Mouse (Mus musculus): ENCODE measurements around the gene Pkp3. TPM values are rescaled to one million over a fixed set of nuclear protein-coding genes. Genes with fewer than 3 reads are reported as not detected.

The Pkp3 gene
- polyA plus RNA-seq, 1 experiment from 2014 or later, result 3.4 TPM

DNA sequence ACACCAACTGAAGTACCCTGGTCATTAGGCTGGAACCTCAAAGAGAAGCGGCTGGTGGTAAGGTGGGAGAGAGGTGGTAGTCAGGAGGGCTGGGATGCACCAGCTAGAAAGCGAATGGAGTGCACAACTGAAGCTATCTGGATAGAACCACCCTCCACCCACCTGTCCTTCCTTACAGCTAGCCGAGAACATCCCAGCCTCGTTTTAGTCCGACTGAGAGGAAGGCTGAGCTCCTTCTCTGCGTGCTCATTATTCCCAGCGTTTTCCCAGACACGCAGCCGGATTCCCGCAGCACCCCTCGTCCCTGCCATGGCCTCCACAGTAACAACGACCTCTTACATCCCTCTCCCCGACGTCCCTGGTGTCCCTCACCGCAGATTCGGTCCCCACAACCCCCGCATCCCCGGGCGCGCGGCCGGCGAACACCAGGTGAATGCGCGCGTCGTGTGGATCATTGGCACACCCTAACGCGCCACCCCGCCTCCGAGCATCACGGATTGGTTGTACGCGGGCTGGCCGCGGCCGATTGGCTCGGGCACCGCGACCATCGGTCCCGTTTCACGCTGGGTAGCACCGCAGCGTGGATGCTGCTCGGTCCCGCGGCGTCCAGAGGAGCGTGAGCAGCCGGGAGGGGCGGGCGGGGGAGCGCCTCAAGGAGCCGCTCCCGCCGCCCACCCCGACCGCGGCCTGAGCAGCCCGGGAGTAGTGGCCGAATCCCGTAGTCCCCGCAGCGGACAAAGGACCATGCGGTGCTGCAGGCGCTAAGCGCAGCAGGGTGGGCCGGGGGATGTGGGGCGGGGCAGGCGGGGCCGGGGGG, 17.4 kb upstream of the Pkp3 start, which contains the start of gene B4galnt4:
Gene B4galnt4, plus strand, starts transcription at position 679 of the 817 bp plus-strand sequence.
- Histone ChIP-seq H3K9me3 (no peaks in the 10 kb centered on the region), H3K4me3 (peak within 1 kb of the TSS; percentile 72), H3K36me3 (no peaks in the 10 kb centered on the region), H3K27me3 (ENCODE audit: insufficient read depth, poor library complexity, severe bottlenecking) (peaks cover 79% of the 10 kb centered on the region), H3K27ac (peak within 1 kb of the TSS; percentile 85), H3K4me1 (peaks cover 16% of the 10 kb centered on the region)
- DNase-seq (ENCODE audit: low spot score), result no peak
- WGBS, result 1% methylated on average over 71 of the region's 72 CpGs

DNA sequence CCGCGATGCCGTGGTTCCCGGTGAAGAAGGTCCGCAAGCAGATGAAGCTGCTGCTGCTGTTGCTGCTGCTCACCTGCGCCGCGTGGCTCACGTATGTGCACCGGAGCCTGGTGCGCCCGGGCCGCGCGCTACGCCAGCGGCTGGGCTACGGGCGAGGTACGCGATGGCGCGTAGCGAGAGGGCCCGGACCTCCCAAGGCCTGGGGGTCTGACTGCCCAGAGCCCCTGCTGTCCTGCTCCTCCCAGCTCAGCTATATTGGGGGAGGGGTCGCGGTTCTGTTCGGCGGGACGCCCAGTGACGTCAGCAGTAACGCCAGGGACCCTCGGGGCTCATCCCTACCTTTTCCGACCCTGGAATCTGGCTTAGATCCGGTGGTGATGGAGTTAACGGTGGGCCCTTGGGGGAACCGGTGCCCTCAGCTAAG, 16.7 kb upstream of the Pkp3 start:
- no peak for DNase-seq (ENCODE audit: low spot score)
- WGBS, result under 1% methylated on average over 37 of the region's 37 CpGs
- Histone ChIP-seq H3K4me1 (peaks cover 16% of the 10 kb centered on the region), H3K36me3 (no peaks in the 10 kb centered on the region), H3K4me3 (peak overlapping the region; percentile 72), H3K9me3 (no peaks in the 10 kb centered on the region), H3K27me3 (ENCODE audit: insufficient read depth, poor library complexity, severe bottlenecking) (peaks cover 86% of the 10 kb centered on the region), H3K27ac (peak overlapping the region; percentile 85)

DNA sequence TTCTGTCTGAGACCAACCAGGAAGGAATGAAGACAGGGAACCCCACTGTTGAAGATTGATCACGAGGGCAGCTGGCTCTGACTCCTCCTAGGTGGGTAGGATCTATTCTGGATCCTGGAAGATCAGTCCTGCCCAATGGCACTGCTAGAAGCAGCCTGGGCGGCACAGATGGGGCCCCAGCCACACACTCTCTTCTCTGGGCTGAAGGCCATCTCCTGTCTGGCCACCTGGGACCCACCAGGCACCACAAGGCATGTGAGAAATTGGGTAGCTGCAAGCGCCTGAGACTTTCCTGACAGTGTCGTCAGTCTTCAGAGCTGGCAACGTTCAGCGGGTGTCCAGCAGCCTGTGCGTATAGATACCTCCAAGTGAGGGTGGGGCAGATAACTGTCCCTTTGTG, 15.5 kb upstream of the Pkp3 start:
- no peak overlapping the region for H3K4me3 ChIP-seq
- WGBS, result 69% methylated on average over 7 of the region's 7 CpGs
- no peaks in the 10 kb centered on the region for H3K9me3 ChIP-seq
- peaks cover 16% of the 10 kb centered on the region for H3K4me1 ChIP-seq
- DNase-seq (ENCODE audit: low spot score), result no peak
- peaks cover 94% of the 10 kb centered on the region for H3K27me3 ChIP-seq (ENCODE audit: insufficient read depth, poor library complexity, severe bottlenecking)
- no peaks in the 10 kb centered on the region; the same call in 1 of the 2 replicates for H3K36me3 ChIP-seq
- no peak overlapping the region for H3K27ac ChIP-seq

DNA sequence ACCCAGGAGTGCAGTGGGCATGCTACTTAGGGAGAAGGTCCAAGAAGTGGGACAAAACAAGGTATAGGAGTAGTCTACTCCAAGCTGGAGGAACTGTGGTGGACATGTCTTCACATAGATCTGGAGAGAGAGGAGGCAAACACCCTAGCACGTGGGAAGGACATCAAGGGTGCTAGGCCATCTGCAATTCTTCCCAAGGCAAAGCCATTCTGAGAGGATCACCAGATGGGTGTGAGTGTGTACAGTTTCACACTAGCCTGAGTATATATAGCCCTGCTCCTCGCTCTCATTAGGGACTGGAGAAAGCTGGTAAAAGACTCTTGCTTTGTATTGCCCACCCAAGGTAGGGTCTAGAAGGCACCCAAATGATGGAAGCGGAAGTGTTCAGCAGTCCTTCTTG, 14.7 kb upstream of the Pkp3 start:
- H3K27me3 ChIP-seq (ENCODE audit: insufficient read depth, poor library complexity, severe bottlenecking), result peaks cover 99% of the 10 kb centered on the region
- no peak overlapping the region for H3K27ac ChIP-seq
- no peak overlapping the region for H3K4me3 ChIP-seq
- WGBS, result 85% methylated on average over 3 of the region's 3 CpGs
- H3K36me3 ChIP-seq, result no peaks in the 10 kb centered on the region; the same call in 1 of the 2 replicates
- DNase-seq (ENCODE audit: low spot score), result no peak
- H3K9me3 ChIP-seq, result no peaks in the 10 kb centered on the region
- peaks cover 16% of the 10 kb centered on the region for H3K4me1 ChIP-seq

DNA sequence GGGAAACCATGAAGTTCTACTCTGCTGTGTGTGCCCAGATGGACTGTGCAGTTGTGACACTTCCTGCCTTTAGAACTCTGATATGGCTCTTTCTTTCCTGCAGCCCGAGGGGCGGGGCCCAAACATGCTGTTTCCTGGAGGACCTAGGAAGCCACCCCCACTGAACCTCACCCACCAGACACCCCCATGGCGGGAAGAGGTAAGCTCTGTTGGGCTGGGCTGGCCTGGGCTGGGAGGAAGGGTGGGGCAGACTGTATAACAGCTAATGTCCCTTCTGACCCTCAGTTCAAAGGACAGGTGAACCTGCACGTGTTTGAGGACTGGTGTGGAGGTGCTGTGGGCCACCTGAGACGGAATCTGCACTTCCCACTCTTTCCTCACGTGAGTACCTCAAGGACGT, 13.8 kb upstream of the Pkp3 start:
- H3K4me3 ChIP-seq, result no peak overlapping the region
- peaks cover 99% of the 10 kb centered on the region for H3K27me3 ChIP-seq (ENCODE audit: insufficient read depth, poor library complexity, severe bottlenecking)
- 78% methylated on average over 7 of the region's 7 CpGs for WGBS
- H3K9me3 ChIP-seq, result no peaks in the 10 kb centered on the region
- H3K4me1 ChIP-seq, result peaks cover 16% of the 10 kb centered on the region
- no peaks in the 10 kb centered on the region; the same call in 1 of the 2 replicates for H3K36me3 ChIP-seq
- DNase-seq (ENCODE audit: low spot score), result no peak
- H3K27ac ChIP-seq, result no peak overlapping the region

DNA sequence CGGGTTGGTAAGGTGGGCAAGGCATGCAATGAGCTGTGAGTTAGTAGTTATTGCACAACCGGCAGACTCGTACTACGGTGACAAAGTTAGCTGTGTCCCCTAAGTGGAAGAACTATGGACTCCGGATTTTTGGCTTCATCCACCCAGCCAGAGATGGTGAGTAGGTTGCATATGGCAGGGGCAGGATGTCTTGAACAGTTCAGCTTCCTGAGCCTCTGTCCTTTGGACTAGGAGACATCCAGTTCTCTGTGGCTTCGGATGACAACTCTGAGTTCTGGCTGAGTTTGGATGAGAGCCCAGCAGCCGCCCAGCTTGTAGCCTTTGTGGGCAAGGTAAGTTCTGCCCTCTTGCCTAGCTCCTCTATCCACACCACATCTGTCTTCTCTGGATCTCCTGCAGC, 13.4 kb upstream of the Pkp3 start:
- Histone ChIP-seq H3K36me3 (no peaks in the 10 kb centered on the region; the same call in 1 of the 2 replicates), H3K27me3 (ENCODE audit: insufficient read depth, poor library complexity, severe bottlenecking) (peaks cover 97% of the 10 kb centered on the region), H3K27ac (no peak overlapping the region), H3K4me3 (no peak overlapping the region), H3K4me1 (peaks cover 16% of the 10 kb centered on the region), H3K9me3 (no peaks in the 10 kb centered on the region)
- DNase-seq (ENCODE audit: low spot score), result no peak
- 86% methylated on average over 7 of the region's 7 CpGs for WGBS

DNA sequence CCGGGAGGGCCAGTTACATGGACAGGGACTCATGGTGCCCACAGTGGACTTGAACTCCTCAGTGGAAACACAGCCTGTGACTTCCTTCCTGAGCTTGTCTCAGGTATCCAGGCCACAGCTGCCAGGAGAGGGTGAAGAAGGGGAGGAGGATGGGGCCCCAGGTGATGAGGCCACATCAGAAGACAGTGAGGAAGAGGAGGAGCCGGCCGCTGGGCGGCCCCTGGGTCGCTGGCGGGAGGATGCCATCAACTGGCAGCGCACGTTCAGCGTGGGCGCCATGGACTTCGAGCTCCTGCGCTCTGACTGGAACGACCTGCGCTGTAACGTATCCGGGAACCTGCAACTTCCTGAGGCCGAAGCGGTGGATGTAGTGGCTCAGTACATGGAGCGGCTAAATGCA, 9.7 kb upstream of the Pkp3 start:
- H3K4me1 ChIP-seq, result peaks cover 17% of the 10 kb centered on the region
- 60% methylated on average over 19 of the region's 19 CpGs for WGBS
- H3K4me3 ChIP-seq, result no peak overlapping the region
- DNase-seq (ENCODE audit: low spot score), result no peak
- peaks cover 92% of the 10 kb centered on the region for H3K27me3 ChIP-seq (ENCODE audit: insufficient read depth, poor library complexity, severe bottlenecking)
- H3K27ac ChIP-seq, result no peak overlapping the region
- no peaks in the 10 kb centered on the region for H3K9me3 ChIP-seq
- H3K36me3 ChIP-seq, result no peaks in the 10 kb centered on the region; the same call in 1 of the 2 replicates

DNA sequence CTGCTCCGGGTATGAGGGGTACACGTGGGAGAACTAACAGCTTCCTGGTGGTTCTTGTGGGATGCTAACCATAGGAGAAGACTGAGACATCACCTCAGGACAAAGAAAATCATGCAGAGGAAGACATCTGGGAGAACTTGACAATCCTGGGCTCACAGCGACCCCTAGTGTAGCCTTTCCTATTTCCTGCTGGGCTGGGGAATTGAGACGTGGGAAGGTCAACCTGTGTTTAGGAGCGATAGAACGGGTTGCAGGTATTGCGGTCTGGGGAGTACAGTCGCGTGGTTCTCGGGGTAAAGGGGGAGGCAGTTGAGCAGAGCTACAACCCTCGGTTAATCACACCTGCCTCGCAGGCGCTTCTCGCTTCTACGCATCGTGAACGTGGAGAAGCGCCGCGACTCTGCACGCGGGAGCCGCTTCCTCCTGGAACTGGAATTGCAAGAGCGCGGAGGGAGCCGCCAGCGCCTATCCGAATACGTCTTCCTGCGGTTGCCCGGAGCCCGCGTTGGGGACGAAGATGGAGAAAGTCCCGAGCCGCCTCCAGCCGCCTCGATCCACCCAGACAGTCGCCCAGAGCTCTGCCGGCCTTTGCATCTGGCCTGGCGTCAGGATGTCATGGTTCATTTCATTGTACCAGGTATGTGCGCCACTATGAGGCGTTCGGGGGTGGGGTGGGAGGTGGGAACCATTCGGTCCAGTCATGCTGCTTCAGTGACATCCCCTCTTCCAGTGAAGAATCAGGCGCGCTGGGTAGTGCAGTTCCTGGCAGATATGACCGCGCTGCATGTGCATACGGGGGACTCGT, 7.8 kb upstream of the Pkp3 start:
- Histone ChIP-seq H3K27ac (no peak overlapping the region), H3K36me3 (no peaks in the 10 kb centered on the region; the same call in 1 of the 2 replicates), H3K4me1 (peaks cover 17% of the 10 kb centered on the region), H3K4me3 (peak overlapping the region; percentile 54), H3K27me3 (ENCODE audit: insufficient read depth, poor library complexity, severe bottlenecking) (peaks cover 87% of the 10 kb centered on the region), H3K9me3 (no peaks in the 10 kb centered on the region)
- WGBS, result 2% methylated on average over 51 of the region's 51 CpGs
- no peak for DNase-seq (ENCODE audit: low spot score)

DNA sequence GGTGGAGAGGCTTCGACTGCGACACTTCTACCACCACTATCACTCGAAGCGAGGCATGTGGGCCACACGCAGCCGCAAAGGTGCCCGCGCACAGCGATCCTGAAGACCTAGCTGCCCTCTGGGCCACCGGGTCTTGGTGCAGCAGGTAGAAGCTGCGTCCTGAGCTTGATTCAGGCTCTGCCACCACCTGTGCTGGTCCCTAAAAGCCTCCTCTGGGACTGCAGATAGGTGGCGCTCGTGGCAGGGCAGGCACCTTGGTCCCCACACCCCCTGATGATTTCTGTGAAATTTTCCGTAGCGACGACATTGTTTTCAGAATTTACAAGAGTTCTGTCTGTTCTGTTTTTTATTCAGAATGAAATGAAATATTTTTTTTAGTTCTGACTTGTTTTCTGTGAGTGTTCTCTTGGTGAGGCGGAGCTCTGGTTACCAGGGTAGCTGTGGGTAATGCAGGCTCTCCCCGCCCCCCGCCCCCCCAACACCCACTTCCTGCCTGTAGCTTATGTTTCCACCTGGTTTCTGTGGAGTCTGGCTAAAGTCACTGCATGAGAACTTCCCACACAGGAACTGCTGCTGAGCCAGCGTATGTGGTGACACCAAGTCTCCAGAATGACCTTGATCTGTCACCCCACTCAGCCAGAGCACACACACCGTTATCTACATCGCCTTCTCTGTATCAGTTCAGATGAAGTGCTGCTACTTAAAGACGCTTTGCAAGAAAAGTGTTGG, 5.8 kb upstream of the Pkp3 start:
- Histone ChIP-seq H3K9me3 (no peaks in the 10 kb centered on the region), H3K27ac (no peak overlapping the region), H3K36me3 (no peaks in the 10 kb centered on the region; the same call in 1 of the 2 replicates), H3K27me3 (ENCODE audit: insufficient read depth, poor library complexity, severe bottlenecking) (peaks cover 87% of the 10 kb centered on the region), H3K4me3 (peak overlapping the region; percentile 19; the same call in 1 of the 2 replicates), H3K4me1 (peaks cover 17% of the 10 kb centered on the region)
- WGBS, result 21% methylated on average over 23 of the region's 23 CpGs
- no peak for DNase-seq (ENCODE audit: low spot score)

DNA sequence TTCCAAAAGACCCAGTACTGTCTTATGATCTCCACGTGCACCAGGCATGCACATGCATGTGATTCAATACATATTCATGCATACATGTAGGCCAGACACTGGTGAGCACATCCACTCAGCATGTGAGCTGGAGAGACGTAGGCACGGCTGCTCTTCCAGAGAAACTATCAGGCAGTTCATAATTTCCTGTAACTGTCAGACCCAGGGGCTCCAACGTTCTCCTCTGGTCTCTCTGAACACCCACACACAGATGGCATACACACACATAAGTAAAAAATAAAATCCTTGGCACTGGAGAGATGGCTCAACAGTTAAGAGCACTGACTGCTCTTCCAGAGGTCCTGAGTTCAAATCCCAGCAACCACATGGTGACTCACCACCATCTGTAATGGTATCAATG, 4.2 kb upstream of the Pkp3 start:
- WGBS, result 81% methylated on average over 4 of the region's 4 CpGs
- H3K27me3 ChIP-seq (ENCODE audit: insufficient read depth, poor library complexity, severe bottlenecking), result peaks cover 87% of the 10 kb centered on the region
- no peaks in the 10 kb centered on the region for H3K36me3 ChIP-seq
- no peak overlapping the region for H3K27ac ChIP-seq
- peaks cover 17% of the 10 kb centered on the region for H3K4me1 ChIP-seq
- no peak overlapping the region for H3K4me3 ChIP-seq
- DNase-seq (ENCODE audit: low spot score), result no peak
- no peaks in the 10 kb centered on the region for H3K9me3 ChIP-seq

DNA sequence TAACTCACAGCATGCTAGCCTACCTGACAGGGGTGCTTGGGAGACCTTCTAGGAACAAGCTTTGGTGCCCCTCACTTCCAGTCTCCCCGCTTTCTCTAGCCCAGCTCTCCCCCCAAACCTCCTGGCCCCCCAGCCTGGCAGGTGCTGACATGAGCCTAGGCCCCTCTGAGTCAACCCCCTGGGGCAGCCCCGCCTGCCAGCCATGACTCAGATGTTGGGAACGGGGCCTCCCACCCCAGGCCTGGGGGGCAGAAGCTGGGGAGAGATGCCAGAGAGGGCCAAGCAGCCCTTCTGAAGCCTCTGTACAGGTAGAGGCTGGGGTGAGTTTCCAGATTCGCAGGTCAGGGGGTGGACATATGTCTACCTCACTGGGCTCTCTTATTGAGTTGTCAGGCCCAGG, 858 bp downstream of the Pkp3 start:
- DNase-seq (ENCODE audit: low spot score), result no peak
- Histone ChIP-seq H3K4me1 (peaks cover 5% of the 10 kb centered on the region; the same call in 1 of the 2 replicates), H3K27me3 (ENCODE audit: insufficient read depth, poor library complexity, severe bottlenecking) (peaks cover 89% of the 10 kb centered on the region), H3K4me3 (no peak overlapping the region), H3K27ac (0 out of 2 replicates have a peak overlapping the region, but pooled peaks have one; percentile 11), H3K9me3 (no peaks in the 10 kb centered on the region), H3K36me3 (no peaks in the 10 kb centered on the region)
- WGBS, result 73% methylated on average over 4 of the region's 4 CpGs

All from heart, embryonic 10.5 days (tissue).